Mouse (Mus musculus) liver, adult 10 weeks (tissue): ENCODE results near the gene 1600012H06Rik. TPM values are rescaled to one million over a fixed set of nuclear protein-coding genes. Genes with fewer than 3 reads are reported as not detected.

ENCODE experiments used
- polyA plus RNA-seq: library from polyadenylated mRNA; stranded (reverse); fragments of 350-450 nt; fragmentation: Illumina TruSeq; extraction: RNeasy Lipid Tissue Mini Kit (QIAGEN cat#74804); gene quantifications from one replicate; pipeline ENCODE4 v1.2.3, GENCODE M21; 2014; ENCODE audit warnings: low read depth, low replicate concordance

Gene 1600012H06Rik
- 53.1 TPM for polyA plus RNA-seq

GRCm38 (mm10) chr17:14943009-14943728 is at the start of gene 1600012H06Rik, which contains the start of gene Wdr27:
Gene 1600012H06Rik (plus strand): TSS chr17:14943184.
Gene Wdr27 (minus strand): TSS chr17:14943158.

GRCm38 (mm10) chr17:14960951-14961556 is 18.1 kb downstream of the 1600012H06Rik start, which contains the start of gene Phf10:
Gene Phf10 (minus strand): TSS chr17:14961273.

GRCm38 (mm10) chr17:14978362-14979038 is 35.5 kb downstream of the 1600012H06Rik start, which contains the start of the genes 9030025P20Rik and Gm3417:
Gene 9030025P20Rik (plus strand): TSS chr17:14978468.
Gene Gm3417 (minus strand): TSS chr17:14978790.

Other genes starting within 250 kb of the 1600012H06Rik start
- gene Thbs2, start 248.9 kb upstream of the 1600012H06Rik start, polyA plus RNA-seq: 0.98 TPM
- 1.5 TPM for gene Wdr27, start within 50 bp of the 1600012H06Rik start, polyA plus RNA-seq
- gene Phf10, start 18.1 kb downstream of the 1600012H06Rik start, polyA plus RNA-seq: 39.4 TPM
- gene 9030025P20Rik, start 35.3 kb downstream of the 1600012H06Rik start, polyA plus RNA-seq: 5.5 TPM
- 1.6 TPM for gene Gm3417, start 35.6 kb downstream of the 1600012H06Rik start, polyA plus RNA-seq
- 2.6 TPM for gene Gm3435, start 67.0 kb downstream of the 1600012H06Rik start, polyA plus RNA-seq
- 30.5 TPM for gene Ermard, start 98.0 kb downstream of the 1600012H06Rik start, polyA plus RNA-seq
- gene Tcte3, start 98.3 kb downstream of the 1600012H06Rik start, polyA plus RNA-seq: 1.3 TPM
- gene Gm3448, start 98.4 kb downstream of the 1600012H06Rik start, polyA plus RNA-seq: 0.93 TPM